Mouse (Mus musculus): ENCODE measurements around the gene Hist1h2be. TPM values are rescaled to one million over a fixed set of nuclear protein-coding genes. Genes with fewer than 3 reads are reported as not detected.
A peak's percentile ranks its signal among the peaks of the same experiment; 100 is the strongest.

Hist1h2be gene
- polyA plus RNA-seq, 1 experiment from 2014 or later = 0.44 TPM

- peak; percentile 81 for ATAC-seq
These were observed 729 bp upstream of the Hist1h2be start for GRCm38 (mm10) chr13:23621532-23622174.

DNA sequence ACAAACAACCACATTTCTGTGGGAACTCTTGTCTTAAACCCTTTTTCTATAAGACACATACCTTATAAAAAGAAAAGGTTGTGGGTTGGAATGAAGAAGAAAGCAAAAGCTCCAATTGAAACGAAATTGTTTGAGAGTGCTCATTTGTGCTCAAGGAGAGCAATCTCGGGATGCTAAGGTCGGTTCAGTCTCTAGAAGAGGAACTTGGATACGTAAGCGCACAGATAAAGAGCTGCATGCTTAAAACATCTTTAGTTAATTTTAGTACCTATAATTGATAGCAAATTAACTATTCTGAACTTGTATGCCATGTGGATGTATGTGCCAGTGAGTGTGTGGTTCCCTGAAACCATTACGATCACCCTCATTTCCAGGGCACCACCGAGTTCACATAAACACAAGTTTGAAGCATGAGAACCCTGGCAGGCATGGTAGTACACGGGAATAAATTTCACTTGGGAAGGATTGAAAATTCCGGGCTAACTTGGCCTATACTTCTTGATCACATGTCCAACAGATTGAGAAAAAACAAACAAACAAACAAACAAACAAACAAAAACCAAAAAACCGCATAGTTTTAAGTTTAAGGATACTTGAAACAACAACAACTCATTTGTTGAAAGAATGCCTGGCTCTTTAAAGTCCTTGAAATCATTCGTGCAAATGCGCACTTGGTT is 730 bp downstream of the Hist1h2be start:
- H3K4me2 ChIP-seq (replicated peaks; ENCODE audit: low read depth, low read length) = peak overlapping the region; percentile 94
- peak overlapping the region; percentile 89 for H3K27ac ChIP-seq (ENCODE audit: low read length)
- ATAC-seq = no peak
- no peak for DNase-seq (ENCODE audit: low spot score)
- H3K36me3 ChIP-seq (ENCODE audit: insufficient read depth, low read length) = no peaks in the 10 kb centered on the region
- no peaks in the 10 kb centered on the region for H3K27me3 ChIP-seq (replicated peaks; ENCODE audit: insufficient read depth, low read length)
- H3K4me1 ChIP-seq (ENCODE audit: insufficient read depth, low read depth, low read length) = peaks cover 4% of the 10 kb centered on the region; the same call in 1 of the 2 replicates
- H3K9ac ChIP-seq (replicated peaks; ENCODE audit: low read depth) = 0 out of 2 replicates have a peak overlapping the region, but pooled peaks have one; percentile 35
- TF ChIP-seq EP300 (IDR thresholded peaks at IDR 0.05) (no peak), CTCF (IDR thresholded peaks at IDR 0.05) (no peak)
- no peaks in the 10 kb centered on the region for H3K9me3 ChIP-seq (ENCODE audit: low read length)
- peak overlapping the region; percentile 69 for H3K4me3 ChIP-seq (ENCODE audit: low read depth, low read length)
- WGBS = 35% methylated on average over 12 of the region's 12 CpGs

More at GRCm38 (mm10) chr13:23621532-23622174, 729 bp upstream of the Hist1h2be start:
- H3K9me3 ChIP-seq (ENCODE audit: low read length) = no peaks in the 10 kb centered on the region
- H3K27ac ChIP-seq (ENCODE audit: low read length) = peak overlapping the region; percentile 89
- H3K4me1 ChIP-seq (ENCODE audit: insufficient read depth, low read depth, low read length) = peaks cover 4% of the 10 kb centered on the region; the same call in 1 of the 2 replicates
- no peaks in the 10 kb centered on the region for H3K36me3 ChIP-seq (ENCODE audit: insufficient read depth, low read length)
- H3K4me3 ChIP-seq (ENCODE audit: low read depth, low read length) = peak overlapping the region; percentile 69
- peak; percentile 94 for DNase-seq (ENCODE audit: low spot score)
- under 1% methylated on average over 18 of the region's 18 CpGs for WGBS
- H3K4me2 ChIP-seq (replicated peaks; ENCODE audit: low read depth, low read length) = peak overlapping the region; percentile 94
- H3K9ac ChIP-seq (replicated peaks; ENCODE audit: low read depth) = peak overlapping the region; percentile 92
- TF ChIP-seq CTCF (IDR thresholded peaks at IDR 0.05) (no peak), EP300 (IDR thresholded peaks at IDR 0.05) (peak; percentile 63)
- no peaks in the 10 kb centered on the region for H3K27me3 ChIP-seq (replicated peaks; ENCODE audit: insufficient read depth, low read length)

DNA sequence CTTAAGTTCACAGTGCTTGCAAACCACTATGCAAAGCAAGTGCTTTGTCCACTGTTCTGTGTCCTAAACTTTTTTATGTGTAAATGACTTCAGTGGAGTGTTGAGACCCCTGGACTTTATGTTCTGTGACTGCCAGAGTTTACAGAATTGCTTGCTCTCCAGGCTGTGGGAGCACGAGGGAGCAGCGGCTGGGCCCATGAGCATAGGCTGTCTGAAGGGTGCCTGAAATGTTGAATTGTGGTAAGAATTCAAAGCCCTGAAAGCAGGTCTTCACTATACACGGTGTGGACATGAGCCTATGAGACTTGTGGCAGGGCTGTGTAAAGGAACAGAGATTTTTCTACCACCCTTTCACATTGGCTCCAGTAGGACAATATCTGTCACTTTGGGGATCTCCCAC is 9.3 kb downstream of the Hist1h2be start:
- no peak for ATAC-seq
- Histone ChIP-seq H3K4me2 (replicated peaks; ENCODE audit: low read depth, low read length) (no peak overlapping the region), H3K27ac (ENCODE audit: low read length) (no peak overlapping the region), H3K36me3 (ENCODE audit: insufficient read depth, low read length) (no peaks in the 10 kb centered on the region), H3K4me3 (ENCODE audit: low read depth, low read length) (no peak overlapping the region), H3K4me1 (ENCODE audit: insufficient read depth, low read depth, low read length) (no peaks in the 10 kb centered on the region), H3K9ac (replicated peaks; ENCODE audit: low read depth) (no peak overlapping the region), H3K9me3 (ENCODE audit: low read length) (no peaks in the 10 kb centered on the region), H3K27me3 (replicated peaks; ENCODE audit: insufficient read depth, low read length) (no peaks in the 10 kb centered on the region)
- no peak for DNase-seq (ENCODE audit: low spot score)
- 87% methylated on average over 3 of the region's 3 CpGs for WGBS
- TF ChIP-seq EP300 (IDR thresholded peaks at IDR 0.05) (no peak), CTCF (IDR thresholded peaks at IDR 0.05) (no peak)

GRCm38 (mm10) chr13:23610393-23610792 is 10.5 kb downstream of the Hist1h2be start:
- 65% methylated on average over 2 of the region's 2 CpGs for WGBS
- H3K9me3 ChIP-seq (ENCODE audit: low read length) = no peaks in the 10 kb centered on the region
- H3K9ac ChIP-seq (replicated peaks; ENCODE audit: low read depth) = no peak overlapping the region
- H3K27me3 ChIP-seq (replicated peaks; ENCODE audit: insufficient read depth, low read length) = no peaks in the 10 kb centered on the region
- H3K4me2 ChIP-seq (replicated peaks; ENCODE audit: low read depth, low read length) = no peak overlapping the region
- no peaks in the 10 kb centered on the region for H3K4me1 ChIP-seq (ENCODE audit: insufficient read depth, low read depth, low read length)
- H3K27ac ChIP-seq (ENCODE audit: low read length) = no peak overlapping the region
- H3K36me3 ChIP-seq (ENCODE audit: insufficient read depth, low read length) = no peaks in the 10 kb centered on the region
- H3K4me3 ChIP-seq (ENCODE audit: low read depth, low read length) = no peak overlapping the region
- DNase-seq (ENCODE audit: low spot score) = no peak
- no peak for ATAC-seq
- TF ChIP-seq EP300 (IDR thresholded peaks at IDR 0.05) (no peak), CTCF (IDR thresholded peaks at IDR 0.05) (no peak)

DNA sequence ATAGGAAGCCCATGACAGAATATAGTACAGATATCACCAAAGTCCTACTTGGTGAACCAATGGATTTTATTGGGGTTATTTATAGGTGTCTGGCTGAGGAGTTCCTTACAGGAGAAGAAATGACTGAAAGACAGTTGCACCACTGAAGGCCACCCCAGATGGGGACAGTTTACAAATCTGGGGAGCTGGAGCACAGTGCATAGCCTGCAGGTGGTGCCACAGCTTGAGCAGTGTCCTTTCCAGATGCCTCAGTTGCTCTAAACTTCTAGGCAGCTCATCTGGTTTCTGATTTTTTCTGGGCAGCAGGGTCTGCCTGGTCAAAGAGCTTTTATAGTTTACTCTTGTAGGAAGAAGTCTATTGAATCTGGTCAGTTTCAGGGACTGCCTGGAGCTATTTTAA is 11.1 kb downstream of the Hist1h2be start:
- H3K27ac ChIP-seq (ENCODE audit: low read length) = no peak overlapping the region
- H3K4me2 ChIP-seq (replicated peaks; ENCODE audit: low read depth, low read length) = no peak overlapping the region
- H3K9ac ChIP-seq (replicated peaks; ENCODE audit: low read depth) = no peak overlapping the region
- TF ChIP-seq CTCF (IDR thresholded peaks at IDR 0.05) (no peak), EP300 (IDR thresholded peaks at IDR 0.05) (no peak)
- ATAC-seq = no peak
- no peaks in the 10 kb centered on the region for H3K36me3 ChIP-seq (ENCODE audit: insufficient read depth, low read length)
- H3K9me3 ChIP-seq (ENCODE audit: low read length) = no peaks in the 10 kb centered on the region
- no peak for DNase-seq (ENCODE audit: low spot score)
- H3K4me3 ChIP-seq (ENCODE audit: low read depth, low read length) = no peak overlapping the region
- no peaks in the 10 kb centered on the region for H3K27me3 ChIP-seq (replicated peaks; ENCODE audit: insufficient read depth, low read length)
- no peaks in the 10 kb centered on the region for H3K4me1 ChIP-seq (ENCODE audit: insufficient read depth, low read depth, low read length)

- no peaks in the 10 kb centered on the region for H3K27me3 ChIP-seq (replicated peaks; ENCODE audit: insufficient read depth, low read length)
- H3K9me3 ChIP-seq (ENCODE audit: low read length) = no peaks in the 10 kb centered on the region
- no peaks in the 10 kb centered on the region for H3K36me3 ChIP-seq (ENCODE audit: insufficient read depth, low read length)
- no peak overlapping the region for H3K27ac ChIP-seq (ENCODE audit: low read length)
- no peak overlapping the region for H3K9ac ChIP-seq (replicated peaks; ENCODE audit: low read depth)
- WGBS = 61% methylated on average over 4 of the region's 4 CpGs
- ATAC-seq = no peak
- no peak for TF ChIP-seq EP300 (IDR thresholded peaks at IDR 0.05)
- no peak for TF ChIP-seq CTCF (IDR thresholded peaks at IDR 0.05)
- no peak overlapping the region for H3K4me2 ChIP-seq (replicated peaks; ENCODE audit: low read depth, low read length)
- H3K4me3 ChIP-seq (ENCODE audit: low read depth, low read length) = no peak overlapping the region
- no peak for DNase-seq (ENCODE audit: low spot score)
- no peaks in the 10 kb centered on the region for H3K4me1 ChIP-seq (ENCODE audit: insufficient read depth, low read depth, low read length)
These were observed 11.7 kb downstream of the Hist1h2be start for GRCm38 (mm10) chr13:23609209-23609608.
